Mouse (Mus musculus): ENCODE measurements around the gene Scarb2.

- TF ChIP-seq FLI1 (IDR thresholded peaks at IDR 0.05; ENCODE audit: low read length): no peak
- TF ChIP-seq GATA1 (IDR thresholded peaks at IDR 0.05; ENCODE audit: borderline replicate concordance, low read length): no peak
Observed at GRCm38 (mm10) chr5:92413982-92414375, 92.7 kb downstream of the Scarb2 start.

Data from megakaryocyte, embryonic 14.5 days (primary cell).